Mouse (Mus musculus) forebrain, embryonic 16.5 days (tissue): ENCODE measurements around the gene Pdzrn3. TPM values are rescaled to one million over a fixed set of nuclear protein-coding genes. Genes with fewer than 3 reads are reported as not detected.

Experiments
- ATAC-seq: fragments of 200-750 bp; cut with Nextera tagmentation; 2 replicates; pipeline ENCODE4 v1.8.0; 2017; ENCODE audit warnings: mild to moderate bottlenecking, moderate library complexity
- H3K27ac ChIP-seq: fragments of 300-500 bp; sonication (generic); 2 replicates; pipeline ENCODE4 v1.5.1; 2014; ENCODE audit warnings: low read length, control low read depth
- H3K27me3 ChIP-seq: fragments of 300-500 bp; sonication (generic); replicated peaks from 2 replicates; pipeline ENCODE4 v1.6.1; 2014; ENCODE audit warnings: low read length; ENCODE audit not compliant: control insufficient read depth, insufficient read depth
- H3K36me3 ChIP-seq: fragments of 300-500 bp; sonication (generic); 2 replicates; pipeline ENCODE4 v1.6.1; 2014; ENCODE audit not compliant: control insufficient read depth, insufficient read depth
- H3K4me1 ChIP-seq: fragments of 300-500 bp; sonication (generic); replicated peaks from 2 replicates; pipeline ENCODE4 v1.6.1; 2014; ENCODE audit warnings: low read length; ENCODE audit not compliant: control insufficient read depth, insufficient read depth
- H3K4me2 ChIP-seq: fragments of 300-500 bp; sonication (generic); 2 replicates; pipeline ENCODE4 v1.6.1; 2014; ENCODE audit warnings: mild to moderate bottlenecking, low read length, control low read depth
- H3K4me3 ChIP-seq: fragments of 300-500 bp; sonication (generic); replicated peaks from 2 replicates; pipeline ENCODE4 v1.5.1; 2014; ENCODE audit warnings: mild to moderate bottlenecking, low read length, control low read depth
- H3K9ac ChIP-seq: fragments of 300-500 bp; sonication (generic); replicated peaks from 2 replicates; pipeline ENCODE4 v1.6.1; 2014; ENCODE audit warnings: low read depth, low read length, control low read depth
- H3K9me3 ChIP-seq: fragments of 300-500 bp; sonication (generic); 2 replicates; pipeline ENCODE4 v1.6.1; 2016; ENCODE audit warnings: low read length; ENCODE audit not compliant: control insufficient read depth
- WGBS: fragments of 180-500 bp; shearing (Covaris S2); extraction: QIAGEN DNeasy Blood & Tissue Kit; methylation state at CpG from one replicate; pipeline ENCODE4 v1.1.7; 2014; 5-methylcytosine and 5-hydroxymethylcytosine counted together
- polyA plus RNA-seq: library from polyadenylated mRNA; unstranded; fragments of >200 nt; fragmentation: Nextera tagmentation; extraction: Ambion mirVana; gene quantifications from 2 replicates; pipeline ENCODE4 v1.2.1, GENCODE M21; 2015

Pdzrn3 gene
- polyA plus RNA-seq, 1 experiment from 2014 or later: 24.0 TPM

DNA sequence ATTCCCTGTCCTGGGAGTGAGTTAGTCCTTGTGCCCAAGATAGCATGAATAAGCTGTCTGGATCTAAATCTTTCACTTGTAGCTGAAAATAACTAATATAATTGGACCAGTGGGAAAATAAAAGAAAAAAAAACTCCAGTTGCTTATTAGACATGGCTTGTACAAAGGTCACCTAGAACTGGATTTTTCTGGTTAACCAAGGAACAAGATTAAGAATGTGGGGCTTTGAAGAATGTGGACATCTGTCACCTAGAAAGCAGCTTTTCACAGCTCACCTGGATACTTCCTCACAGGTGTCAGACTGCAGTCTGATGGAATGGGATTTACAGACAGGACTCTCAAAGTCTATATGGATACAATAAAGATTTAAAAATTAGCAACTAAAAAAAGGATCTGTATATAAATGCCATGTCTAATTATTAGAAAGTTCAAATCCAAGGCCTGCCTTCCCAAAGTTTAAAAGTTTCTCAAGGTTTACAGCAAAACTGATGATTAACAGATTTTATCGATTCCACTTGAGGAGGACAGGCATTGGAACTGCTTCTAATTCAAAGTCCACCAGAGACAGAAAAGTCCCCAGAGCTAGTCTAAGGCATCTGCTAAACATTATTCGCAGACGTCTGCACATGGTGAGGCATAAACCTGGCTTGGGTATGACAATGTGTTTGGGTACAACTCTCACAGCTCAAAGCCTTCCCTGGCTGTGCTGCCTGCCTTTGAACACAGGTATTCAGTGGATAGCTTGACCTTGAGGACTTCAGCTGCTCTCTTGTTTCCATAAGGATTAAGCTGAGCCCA, 51.7 kb downstream of the Pdzrn3 start:
- H3K36me3 ChIP-seq: no peaks in the 10 kb centered on the region
- H3K9ac ChIP-seq: no peak overlapping the region
- no peaks in the 10 kb centered on the region for H3K4me1 ChIP-seq
- 90% methylated on average over 3 of the region's 3 CpGs for WGBS
- no peaks in the 10 kb centered on the region for H3K27me3 ChIP-seq
- H3K4me3 ChIP-seq: no peak overlapping the region
- no peak for ATAC-seq
- H3K9me3 ChIP-seq: no peaks in the 10 kb centered on the region
- H3K27ac ChIP-seq: no peak overlapping the region
- no peak overlapping the region for H3K4me2 ChIP-seq

DNA sequence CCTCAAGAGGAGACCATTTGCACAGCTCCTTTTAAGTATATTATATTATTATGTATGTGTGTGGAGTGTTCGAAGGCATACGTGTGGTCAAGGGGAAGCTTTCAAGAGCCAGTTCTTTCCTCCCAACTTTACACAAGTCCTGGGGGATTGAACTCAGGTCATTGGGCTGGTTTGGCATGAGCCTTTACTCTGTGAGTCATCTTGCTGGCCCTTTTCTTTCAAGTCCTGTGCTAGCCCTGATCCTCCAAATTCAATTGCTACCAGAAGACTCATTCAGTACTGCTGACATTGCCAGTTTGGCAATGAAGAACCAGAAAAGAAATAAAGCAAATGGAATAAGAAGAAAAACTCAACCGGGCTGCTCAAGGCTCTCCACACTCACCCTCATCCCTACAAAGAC, 55.1 kb downstream of the Pdzrn3 start:
- Histone ChIP-seq H3K4me2 (no peak overlapping the region), H3K9ac (no peak overlapping the region), H3K4me1 (no peaks in the 10 kb centered on the region), H3K27ac (no peak overlapping the region), H3K36me3 (no peaks in the 10 kb centered on the region), H3K4me3 (no peak overlapping the region), H3K27me3 (no peaks in the 10 kb centered on the region), H3K9me3 (no peaks in the 10 kb centered on the region)
- 99% methylated on average over 3 of the region's 3 CpGs for WGBS
- ATAC-seq: no peak

DNA sequence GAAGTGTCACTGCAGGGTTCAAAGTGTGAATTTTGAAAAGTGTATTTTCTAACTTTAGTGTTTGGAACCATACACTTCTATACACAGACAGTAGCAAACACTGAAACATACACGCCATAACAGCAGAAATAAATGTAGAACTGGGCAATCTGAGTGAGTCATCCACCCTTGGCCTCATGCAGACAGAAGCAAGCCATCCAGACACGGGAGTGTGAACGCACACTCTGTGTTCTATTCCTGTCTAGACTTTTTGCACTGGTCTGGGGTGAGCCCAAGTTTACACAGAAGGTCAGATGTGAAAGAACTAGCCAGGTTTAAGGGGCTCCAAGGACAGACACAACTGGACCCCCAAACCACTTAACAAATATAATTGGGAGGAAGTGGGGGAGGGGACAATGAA, 57.3 kb downstream of the Pdzrn3 start:
- no peak for ATAC-seq
- WGBS: 86% methylated on average over 3 of the region's 3 CpGs
- H3K9me3 ChIP-seq: no peaks in the 10 kb centered on the region

DNA sequence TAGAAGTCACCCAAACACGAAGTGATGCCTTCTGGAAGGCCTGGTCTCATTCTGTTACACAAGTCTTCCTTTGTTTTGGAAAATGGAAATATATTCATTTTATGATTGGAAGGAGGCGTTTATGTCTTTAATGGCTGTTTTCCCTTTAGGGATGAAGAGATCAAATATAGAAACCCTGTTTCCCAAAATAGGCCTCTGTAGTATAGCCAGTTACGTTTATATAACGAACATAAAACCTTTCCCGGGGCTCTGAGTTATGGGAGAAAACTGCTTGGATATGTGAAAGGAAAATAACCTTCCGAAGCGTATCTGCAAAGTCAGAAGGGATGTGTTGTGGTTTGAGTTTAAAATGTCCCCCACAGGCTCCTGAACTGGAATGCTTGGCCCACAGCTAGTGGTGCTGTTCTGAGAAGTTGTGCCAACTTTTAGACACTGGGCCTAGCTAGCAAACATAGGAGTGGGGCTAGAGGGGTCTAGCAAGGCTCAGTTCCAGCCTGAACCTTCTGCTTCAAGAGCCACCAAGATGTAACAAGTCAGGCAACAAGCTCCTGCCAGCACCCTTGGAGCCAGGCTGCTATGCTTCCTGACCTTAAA, 58.2 kb downstream of the Pdzrn3 start:
- Histone ChIP-seq H3K27me3 (no peaks in the 10 kb centered on the region), H3K4me3 (no peak overlapping the region), H3K27ac (no peak overlapping the region), H3K36me3 (no peaks in the 10 kb centered on the region), H3K4me1 (no peaks in the 10 kb centered on the region), H3K4me2 (no peak overlapping the region), H3K9ac (no peak overlapping the region), H3K9me3 (no peaks in the 10 kb centered on the region)
- ATAC-seq: no peak
- 85% methylated on average over 7 of the region's 7 CpGs for WGBS

More for the DNA sequence above, 57.3 kb downstream of the Pdzrn3 start:
- Histone ChIP-seq H3K4me3 (no peak overlapping the region), H3K36me3 (no peaks in the 10 kb centered on the region), H3K27me3 (no peaks in the 10 kb centered on the region), H3K4me1 (no peaks in the 10 kb centered on the region), H3K9ac (no peak overlapping the region), H3K4me2 (no peak overlapping the region), H3K27ac (no peak overlapping the region)

DNA sequence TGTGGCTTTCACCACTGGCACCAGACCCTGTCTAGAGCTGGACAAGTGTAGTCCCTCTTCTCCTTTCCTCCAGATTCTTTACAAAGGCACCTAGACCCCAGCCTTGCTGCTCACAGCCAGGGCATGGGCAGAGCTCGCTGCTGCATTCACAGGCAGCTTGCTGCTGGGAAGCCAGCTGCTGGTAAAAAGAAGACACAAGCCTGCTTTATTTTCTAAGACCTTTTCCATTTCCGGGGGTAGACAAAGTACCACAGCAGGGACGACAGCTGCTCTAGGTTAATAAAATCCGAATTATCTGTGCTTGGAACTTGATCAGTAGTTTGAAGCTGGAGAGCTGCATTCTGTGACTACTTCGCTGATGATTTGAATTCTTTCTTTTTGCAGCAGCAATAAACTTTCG, 59.2 kb downstream of the Pdzrn3 start:
- 43% methylated on average over 6 of the region's 6 CpGs for WGBS
- ATAC-seq: no peak
- H3K27ac ChIP-seq: no peak overlapping the region
- no peaks in the 10 kb centered on the region for H3K27me3 ChIP-seq
- H3K4me2 ChIP-seq: no peak overlapping the region
- H3K9ac ChIP-seq: no peak overlapping the region
- no peaks in the 10 kb centered on the region for H3K36me3 ChIP-seq
- no peaks in the 10 kb centered on the region for H3K4me1 ChIP-seq
- H3K9me3 ChIP-seq: no peaks in the 10 kb centered on the region
- no peak overlapping the region for H3K4me3 ChIP-seq

DNA sequence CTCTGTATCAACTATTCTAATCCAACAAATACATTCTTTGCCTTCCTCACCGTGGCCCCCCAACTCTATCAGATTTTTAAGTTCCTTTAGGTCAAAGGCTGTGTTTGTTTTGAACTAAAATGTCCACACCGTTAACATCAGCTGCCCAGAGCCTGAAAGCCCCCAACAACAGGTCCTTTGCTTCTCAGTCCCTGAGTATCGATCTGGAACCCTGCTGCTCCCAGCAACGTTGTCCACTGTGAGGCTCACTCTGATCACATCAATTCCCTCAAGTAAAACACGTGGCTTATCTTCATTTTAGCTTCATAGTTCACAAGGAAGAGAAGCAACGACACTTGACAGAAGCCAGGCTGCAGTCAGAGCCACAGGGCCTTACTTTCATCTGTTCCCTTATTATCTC, 66.3 kb downstream of the Pdzrn3 start:
- Histone ChIP-seq H3K27me3 (no peaks in the 10 kb centered on the region), H3K4me1 (peaks cover 14% of the 10 kb centered on the region), H3K9me3 (no peaks in the 10 kb centered on the region), H3K36me3 (no peaks in the 10 kb centered on the region), H3K27ac (no peak overlapping the region), H3K4me3 (no peak overlapping the region), H3K9ac (no peak overlapping the region), H3K4me2 (no peak overlapping the region)
- no peak for ATAC-seq
- 37% methylated on average over 6 of the region's 6 CpGs for WGBS

DNA sequence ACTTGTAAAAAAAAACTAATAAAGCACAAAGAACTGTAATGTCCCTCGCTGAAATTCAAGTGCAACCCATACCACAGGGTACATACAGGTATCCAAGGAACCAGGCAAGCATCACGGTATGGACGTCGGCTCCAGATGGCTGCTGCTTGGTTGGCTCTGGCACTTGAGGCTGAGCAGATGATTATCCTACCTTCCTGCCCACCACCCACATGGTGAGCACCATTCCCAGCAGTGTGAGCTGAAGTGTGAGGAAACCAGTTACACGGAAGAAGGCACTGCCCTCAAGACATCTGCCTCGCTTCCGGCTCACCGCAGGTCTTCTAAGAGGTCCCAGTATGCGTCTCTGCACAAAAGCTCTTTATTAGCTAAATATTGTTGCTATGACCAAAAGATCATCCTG, 67.2 kb downstream of the Pdzrn3 start:
- Histone ChIP-seq H3K36me3 (no peaks in the 10 kb centered on the region), H3K4me3 (no peak overlapping the region), H3K4me1 (peaks cover 14% of the 10 kb centered on the region), H3K27me3 (no peaks in the 10 kb centered on the region), H3K9me3 (no peaks in the 10 kb centered on the region), H3K27ac (no peak overlapping the region), H3K9ac (no peak overlapping the region), H3K4me2 (no peak overlapping the region)
- ATAC-seq: no peak
- 80% methylated on average over 9 of the region's 9 CpGs for WGBS

DNA sequence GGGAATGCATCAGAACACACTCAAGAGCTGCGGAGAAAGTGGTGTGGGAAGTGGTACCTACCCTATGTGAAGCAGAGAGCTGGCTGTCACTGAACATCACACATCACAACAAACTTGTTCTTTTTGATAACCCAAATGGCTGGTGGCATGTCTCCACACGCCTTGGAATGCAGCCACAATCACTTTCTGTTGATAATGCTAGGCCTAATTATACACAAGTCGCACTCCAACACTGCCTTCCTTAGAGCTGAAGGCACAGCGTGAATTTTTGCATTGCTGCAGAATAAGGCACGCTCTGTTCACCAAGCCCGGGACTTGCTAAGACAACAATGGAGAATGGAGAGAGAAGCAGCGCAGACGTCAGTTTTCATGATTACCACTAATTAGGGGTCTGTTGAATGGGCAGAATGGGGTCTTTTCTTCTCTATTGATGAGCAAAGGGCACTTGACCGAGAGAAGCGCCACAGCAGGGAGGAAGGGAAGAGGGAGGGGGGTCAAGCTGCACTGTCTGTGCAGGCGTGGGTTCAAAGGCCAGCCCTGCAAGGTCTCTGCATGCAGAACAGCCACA, 69.6 kb downstream of the Pdzrn3 start:
- Histone ChIP-seq H3K27me3 (no peaks in the 10 kb centered on the region), H3K9me3 (no peaks in the 10 kb centered on the region), H3K36me3 (no peaks in the 10 kb centered on the region), H3K4me3 (no peak overlapping the region), H3K9ac (no peak overlapping the region), H3K27ac (peak overlapping the region; percentile 26), H3K4me2 (peak overlapping the region; percentile 16; the same call in 1 of the 2 replicates), H3K4me1 (peaks cover 14% of the 10 kb centered on the region)
- ATAC-seq: peak; percentile 95
- WGBS: 7% methylated on average over 11 of the region's 11 CpGs

DNA sequence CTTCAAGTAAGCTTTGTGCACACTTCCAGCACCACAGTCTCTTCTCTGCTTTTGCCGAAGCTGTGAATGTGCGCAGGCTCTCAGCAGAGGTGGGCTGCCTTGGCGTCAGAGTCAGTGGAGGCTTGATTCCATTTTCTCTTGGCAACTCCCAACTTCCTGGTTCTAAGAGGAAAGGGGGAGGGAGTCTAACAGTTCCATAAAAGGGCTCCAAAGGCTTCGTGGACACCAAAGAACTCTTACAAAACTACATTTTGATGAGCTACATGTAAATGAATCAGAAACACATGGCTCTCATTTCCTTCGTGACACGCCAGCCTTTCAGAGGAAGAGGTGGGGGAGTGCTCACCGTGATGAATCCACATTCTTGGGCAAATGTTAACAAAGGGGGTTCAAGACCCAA, 70.9 kb downstream of the Pdzrn3 start:
- H3K27me3 ChIP-seq: no peaks in the 10 kb centered on the region
- WGBS: 51% methylated on average over 7 of the region's 7 CpGs
- H3K36me3 ChIP-seq: no peaks in the 10 kb centered on the region
- H3K9me3 ChIP-seq: no peaks in the 10 kb centered on the region
- no peak overlapping the region for H3K4me2 ChIP-seq
- no peak overlapping the region for H3K27ac ChIP-seq
- ATAC-seq: no peak
- H3K9ac ChIP-seq: no peak overlapping the region
- H3K4me1 ChIP-seq: peaks cover 14% of the 10 kb centered on the region
- H3K4me3 ChIP-seq: no peak overlapping the region
